Mouse (Mus musculus) cortical plate, adult 2 months (tissue): ENCODE results near the gene Dnph1.
A peak's percentile ranks its signal among the peaks of the same experiment; 100 is the strongest.

Experiments used
- CTCF ChIP-seq: fragments of 200-500 bp; IDR thresholded peaks from 2 replicates; pipeline ENCODE4 v1.5.1; 2011; ENCODE audit warnings: mild to moderate bottlenecking, control low read depth, low read length; ENCODE audit not compliant: insufficient read depth; ENCODE audit errors: extremely low read depth
- POLR2A ChIP-seq: fragments of 200-500 bp; IDR thresholded peaks from 2 replicates; pipeline ENCODE4 v1.6.1; 2011; ENCODE audit warnings: mild to moderate bottlenecking, low read length, control low read depth; ENCODE audit not compliant: insufficient read depth; ENCODE audit errors: extremely low read depth

GRCm38 (mm10) chr17:46549193-46549592 lies 52.7 kb downstream of the Dnph1 start:
- TF ChIP-seq CTCF (peak; percentile 39), POLR2A (no peak)
